Mouse (Mus musculus) heart, postnatal 0 days (tissue): ENCODE measurements around the gene Oxa1l. TPM values are rescaled to one million over a fixed set of nuclear protein-coding genes. Genes with fewer than 3 reads are reported as not detected.

ENCODE experiments used
- ATAC-seq: fragments of 200-750 bp; cut with Nextera tagmentation; 2 replicates; pipeline ENCODE4 v1.8.0; 2017; ENCODE audit warnings: low read depth, moderate number of reproducible peaks, moderate library complexity; ENCODE audit not compliant: insufficient read depth
- DNase-seq: peaks from one replicate; pipeline ENCODE4 v3.0.0-alpha.2; 2016; ENCODE audit warnings: low spot score
- H3K27ac ChIP-seq: fragments of 300-500 bp; sonication (generic); 2 replicates; pipeline ENCODE4 v1.5.1; 2014; ENCODE audit warnings: low read depth, mild to moderate bottlenecking
- H3K27me3 ChIP-seq: fragments of 300-500 bp; sonication (generic); 2 replicates; pipeline ENCODE4 v1.6.1; 2014; ENCODE audit warnings: low read length, mixed read lengths; ENCODE audit not compliant: control insufficient read depth, insufficient read depth
- H3K36me3 ChIP-seq: fragments of 300-500 bp; sonication (generic); replicated peaks from 2 replicates; pipeline ENCODE4 v1.6.1; 2014; ENCODE audit warnings: low read length, mixed read lengths; ENCODE audit not compliant: control insufficient read depth, insufficient read depth
- H3K4me1 ChIP-seq: fragments of 300-500 bp; sonication (generic); 2 replicates; pipeline ENCODE4 v1.6.1; 2014; ENCODE audit warnings: antibody characterized with exemption; ENCODE audit not compliant: control insufficient read depth, insufficient read depth
- H3K4me2 ChIP-seq: fragments of 300-500 bp; sonication (generic); 2 replicates; pipeline ENCODE4 v1.6.1; 2014; ENCODE audit warnings: low read depth, mild to moderate bottlenecking, low read length, moderate library complexity
- H3K4me3 ChIP-seq: fragments of 300-500 bp; sonication (generic); 2 replicates; pipeline ENCODE4 v1.5.1; 2014; ENCODE audit warnings: low read depth, low read length
- H3K9ac ChIP-seq: fragments of 300-500 bp; sonication (generic); replicated peaks from 2 replicates; pipeline ENCODE4 v1.6.1; 2014; ENCODE audit warnings: low read depth, low read length, mixed read lengths
- H3K9me3 ChIP-seq: fragments of 300-500 bp; sonication (generic); replicated peaks from 2 replicates; pipeline ENCODE4 v1.6.1; 2016; ENCODE audit warnings: low read length; ENCODE audit not compliant: control insufficient read depth
- CTCF ChIP-seq: IDR thresholded peaks from 2 replicates; pipeline ENCODE4 v1.5.1; 2016; ENCODE audit warnings: antibody characterized with exemption, control low read depth, low read depth
- EP300 ChIP-seq: IDR thresholded peaks from 2 replicates; pipeline ENCODE4 v1.6.1; 2016; ENCODE audit warnings: antibody characterized with exemption, low read depth
- WGBS: fragments of 180-500 bp; shearing (Covaris S2); extraction: QIAGEN DNeasy Blood & Tissue Kit; methylation state at CpG from one replicate; pipeline ENCODE4 v1.1.7; 2014; 5-methylcytosine and 5-hydroxymethylcytosine counted together
- polyA plus RNA-seq: library from polyadenylated mRNA; unstranded; fragments of >200 nt; fragmentation: Nextera tagmentation; extraction: Ambion mirVana; gene quantifications from 2 replicates; pipeline ENCODE4 v1.2.1, GENCODE M21; 2015
- total RNA-seq: library from RNA; depleted of rRNA; stranded (reverse); fragments of >200 nt; gene quantifications from 2 replicates; pipeline ENCODE4 v1.2.3, GENCODE M21; 2014; ENCODE audit warnings: low replicate concordance

Gene Oxa1l
- total and polyA plus RNA-seq, 2 experiments from 2014 or later, result 109 to 136 TPM

- TF ChIP-seq EP300 (no peak), CTCF (no peak)
- H3K4me3 ChIP-seq, result no peak overlapping the region
- H3K27me3 ChIP-seq, result no peaks in the 10 kb centered on the region
- no peaks in the 10 kb centered on the region for H3K9me3 ChIP-seq
- no peak overlapping the region for H3K27ac ChIP-seq
- WGBS, result 53% methylated on average over 6 of the region's 6 CpGs
- no peaks in the 10 kb centered on the region for H3K4me1 ChIP-seq
- DNase-seq (no peak), ATAC-seq (no peak)
- no peaks in the 10 kb centered on the region for H3K36me3 ChIP-seq
- no peak overlapping the region for H3K9ac ChIP-seq
- no peak overlapping the region for H3K4me2 ChIP-seq
Measured at GRCm38 (mm10) chr14:54377166-54377565, 16.5 kb downstream of the Oxa1l start.

GRCm38 (mm10) chr14:54379571-54379970 is 18.9 kb downstream of the Oxa1l start:
- Histone ChIP-seq H3K9me3 (no peaks in the 10 kb centered on the region), H3K36me3 (no peaks in the 10 kb centered on the region), H3K4me1 (no peaks in the 10 kb centered on the region), H3K27me3 (no peaks in the 10 kb centered on the region), H3K27ac (no peak overlapping the region), H3K9ac (no peak overlapping the region), H3K4me3 (no peak overlapping the region), H3K4me2 (no peak overlapping the region)
- 75% methylated on average over 13 of the region's 13 CpGs for WGBS
- DNase-seq (no peak), ATAC-seq (no peak)
- TF ChIP-seq CTCF, result no peak
- no peak for TF ChIP-seq EP300

GRCm38 (mm10) chr14:54380616-54381015 is 20.0 kb downstream of the Oxa1l start:
- H3K27ac ChIP-seq, result no peak overlapping the region
- H3K4me3 ChIP-seq, result no peak overlapping the region
- 72% methylated on average over 4 of the region's 4 CpGs for WGBS
- ATAC-seq (no peak), DNase-seq (no peak)
- TF ChIP-seq EP300 (no peak), CTCF (no peak)
- H3K4me2 ChIP-seq, result no peak overlapping the region
- H3K9me3 ChIP-seq, result no peaks in the 10 kb centered on the region
- no peaks in the 10 kb centered on the region for H3K4me1 ChIP-seq
- no peaks in the 10 kb centered on the region for H3K36me3 ChIP-seq
- H3K27me3 ChIP-seq, result no peaks in the 10 kb centered on the region
- no peak overlapping the region for H3K9ac ChIP-seq

GRCm38 (mm10) chr14:54381816-54382215 is 21.2 kb downstream of the Oxa1l start:
- H3K9ac ChIP-seq, result no peak overlapping the region
- DNase-seq, result no peak
- 83% methylated on average over 10 of the region's 10 CpGs for WGBS
- H3K9me3 ChIP-seq, result no peaks in the 10 kb centered on the region
- no peaks in the 10 kb centered on the region for H3K36me3 ChIP-seq
- ATAC-seq, result no peak
- no peak for TF ChIP-seq CTCF
- TF ChIP-seq EP300, result no peak
- no peaks in the 10 kb centered on the region for H3K4me1 ChIP-seq
- H3K4me2 ChIP-seq, result no peak overlapping the region
- no peak overlapping the region for H3K4me3 ChIP-seq
- H3K27ac ChIP-seq, result no peak overlapping the region
- no peaks in the 10 kb centered on the region for H3K27me3 ChIP-seq

DNA sequence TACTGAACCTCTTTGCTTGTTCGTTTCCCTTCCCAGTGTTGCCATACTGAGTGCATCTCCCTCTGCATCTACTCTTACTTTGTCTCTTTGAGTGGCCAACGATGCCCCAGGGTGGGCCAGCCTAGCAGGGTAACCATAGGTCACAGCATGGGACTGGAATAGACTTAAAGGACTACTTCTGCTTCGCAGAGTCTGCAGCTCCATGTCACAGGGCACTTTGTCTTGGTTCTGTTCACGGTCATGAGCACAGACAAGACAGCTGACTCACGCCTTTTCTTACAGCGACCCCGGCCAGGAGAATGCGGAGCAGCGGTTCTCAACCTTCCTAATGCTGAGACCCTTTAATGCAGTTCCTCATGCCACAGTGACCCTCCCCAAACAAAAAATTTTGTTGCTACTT is 22.0 kb downstream of the Oxa1l start:
- no peak for TF ChIP-seq EP300
- no peak for TF ChIP-seq CTCF
- no peak for DNase-seq

GRCm38 (mm10) chr14:54383355-54383771 is 22.7 kb downstream of the Oxa1l start:
- H3K4me1 ChIP-seq, result no peaks in the 10 kb centered on the region
- no peaks in the 10 kb centered on the region for H3K36me3 ChIP-seq
- no peak overlapping the region for H3K9ac ChIP-seq
- no peak for TF ChIP-seq CTCF
- TF ChIP-seq EP300, result no peak
- peak; percentile 64 for ATAC-seq
- H3K27ac ChIP-seq, result no peak overlapping the region
- H3K9me3 ChIP-seq, result no peaks in the 10 kb centered on the region
- 54% methylated on average over 4 of the region's 4 CpGs for WGBS
- no peak overlapping the region for H3K4me3 ChIP-seq
- DNase-seq, result peak; percentile 36
- H3K4me2 ChIP-seq, result no peak overlapping the region
- H3K27me3 ChIP-seq, result no peaks in the 10 kb centered on the region

More for the DNA sequence above, 22.0 kb downstream of the Oxa1l start:
- H3K4me2 ChIP-seq, result no peak overlapping the region
- no peaks in the 10 kb centered on the region for H3K27me3 ChIP-seq
- no peak overlapping the region for H3K9ac ChIP-seq
- H3K36me3 ChIP-seq, result no peaks in the 10 kb centered on the region
- 77% methylated on average over 9 of the region's 9 CpGs for WGBS
- H3K4me3 ChIP-seq, result no peak overlapping the region
- H3K9me3 ChIP-seq, result no peaks in the 10 kb centered on the region
- no peak overlapping the region for H3K27ac ChIP-seq
- no peak for ATAC-seq
- no peaks in the 10 kb centered on the region for H3K4me1 ChIP-seq
